Mouse (Mus musculus) Patski (cell line): ENCODE results near the gene Ipo4. TPM values are rescaled to one million over a fixed set of nuclear protein-coding genes. Genes with fewer than 3 reads are reported as not detected.

Source experiments
- ATAC-seq: fragments of 100-300 bp; one replicate; pipeline ENCODE4 v1.8.0; 2021
- CTCF ChIA-PET: fragments of 350-600 bp; sonication (Branson Sonifier 250); formaldehyde crosslinking; loops from one replicate; lab custom pipeline; 2022; ENCODE audit warnings: inconsistent platforms; lab: Charles Lee
- POLR2A ChIA-PET: fragments of 350-600 bp; sonication (Branson Sonifier 250); formaldehyde crosslinking; loops from one replicate; lab custom pipeline; 2022; ENCODE audit warnings: antibody characterized with exemption, inconsistent platforms; lab: Charles Lee
- DNase-seq: peaks from one replicate; pipeline ENCODE4 v3.0.0-alpha.2; 2011; ENCODE audit warnings: low read depth, low spot score
- H3K27me3 ChIP-seq: fragments of 371-371 bp; one replicate; pipeline ENCODE4 v1.5.1; 2021
- CTCF ChIP-seq: fragments of 100-300 bp; IDR thresholded peaks from one replicate; pipeline ENCODE4 v1.5.1; 2021
- in situ Hi-C: fragments of 300-500 bp; cut with MboI; formaldehyde crosslinking; loops from 3 replicates; pipeline ENCODE4 v1.11.1; 2018; ENCODE audit warnings: low pct_unique_long_range_greater_than_20kb, mixed read lengths
- polyA plus RNA-seq: library from polyadenylated mRNA; unstranded; gene quantifications from one replicate; pipeline ENCODE4 v1.2.3, GENCODE M21; 2021

The Ipo4 gene
- polyA plus RNA-seq, 1 experiment from 2014 or later, result 116 TPM

GRCm38 (mm10) chr14:55581981-55582681 lies 53.6 kb downstream of the Ipo4 start:
- peak; percentile 49 for ATAC-seq
- CTCF ChIA-PET, result interaction anchor here (1.2 kb wide), 1 partner anchor 30 kb away, joined by 3 read pairs; no protein-coding TSS in a partner anchor
- no peaks in the 10 kb centered on the region for H3K27me3 ChIP-seq
- no peak for TF ChIP-seq CTCF
- in situ Hi-C loops, result loop anchor here (25.0 kb wide), 1 partner anchor 695 kb away; the partner anchor contains the start of genes Bcl2l2, Gm20521, Pabpn1 and Ppp1r3e
- POLR2A ChIA-PET, result interaction anchor here (1.8 kb wide), 1 partner anchor 21 kb away, joined by 8 read pairs; the partner anchor contains the start of gene A730061H03Rik
- DNase-seq, result no peak

- CTCF ChIA-PET, result no interaction called here
- no peak for TF ChIP-seq CTCF
- in situ Hi-C loops, result loop anchor here (25.0 kb wide), 1 partner anchor 693 kb away; the partner anchor contains the start of genes Bcl2l2, Gm20521, Pabpn1 and Ppp1r3e
- H3K27me3 ChIP-seq, result no peaks in the 10 kb centered on the region
- ATAC-seq, result no peak
- DNase-seq, result no peak
- POLR2A ChIA-PET, result no interaction called here
Observed at GRCm38 (mm10) chr14:55580731-55581130, 55.0 kb downstream of the Ipo4 start.

DNA sequence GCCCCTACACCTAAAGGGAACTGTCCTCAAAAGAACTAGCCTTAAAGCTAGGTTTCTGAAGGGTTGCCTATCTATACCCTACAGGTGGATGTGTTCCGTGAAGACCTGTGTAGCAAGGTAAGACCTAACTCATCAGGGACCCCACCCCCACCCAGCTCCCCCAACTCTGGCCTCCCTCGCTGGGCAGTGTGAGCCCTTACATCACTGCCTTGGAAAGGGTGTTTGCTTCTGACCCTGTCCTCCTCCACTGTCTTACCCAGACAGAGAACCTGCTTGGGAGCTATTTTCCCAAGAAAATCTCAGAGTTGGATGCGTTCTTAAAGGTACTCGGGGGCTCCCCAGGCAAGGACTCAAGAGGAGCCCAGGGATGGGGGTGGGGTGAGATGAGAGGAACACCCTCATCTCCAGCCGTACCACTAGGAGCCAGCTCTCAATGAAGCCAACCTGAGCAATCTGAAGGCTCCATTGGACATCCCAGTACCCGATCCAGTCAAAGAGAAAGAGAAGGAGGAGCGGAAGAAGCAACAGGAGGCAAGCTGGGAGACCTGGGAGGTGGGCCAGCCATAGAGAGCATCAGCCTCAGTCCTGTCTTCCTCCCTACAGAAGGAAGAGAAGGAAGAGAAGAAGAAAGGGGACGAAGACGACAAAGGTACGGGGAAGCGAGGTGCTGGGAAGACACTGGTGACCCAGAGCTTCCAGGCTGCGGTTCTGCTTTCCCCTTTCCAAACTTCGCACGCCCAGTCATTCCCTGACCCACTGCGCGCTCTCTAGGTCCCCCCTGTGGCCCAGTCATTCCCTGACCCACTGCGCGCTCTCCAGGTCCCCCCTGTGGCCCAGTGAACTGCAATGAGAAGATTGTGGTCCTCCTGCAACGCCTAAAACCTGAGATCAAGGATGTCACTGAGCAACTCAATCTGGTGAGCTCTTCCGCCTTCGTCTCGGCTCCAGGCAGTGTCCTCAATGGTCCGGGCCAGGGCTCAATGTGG lies 56.0 kb downstream of the Ipo4 start:
- CTCF ChIA-PET, result no interaction called here
- in situ Hi-C loops, result loop anchor here (25.0 kb wide), 1 partner anchor 693 kb away; the partner anchor contains the start of genes Bcl2l2, Gm20521, Pabpn1 and Ppp1r3e
- no peak for TF ChIP-seq CTCF
- POLR2A ChIA-PET, result interaction anchor here (0.6 to 4.5 kb wide), 3 partner anchors 11 to 1087 kb away, joined by 3 to 19 read pairs (median 7); partner anchors contain the start of genes A730061H03Rik, Dcaf11, Psme2 and Rnf31
- no peaks in the 10 kb centered on the region for H3K27me3 ChIP-seq
- DNase-seq (no peak), ATAC-seq (no peak)

DNA sequence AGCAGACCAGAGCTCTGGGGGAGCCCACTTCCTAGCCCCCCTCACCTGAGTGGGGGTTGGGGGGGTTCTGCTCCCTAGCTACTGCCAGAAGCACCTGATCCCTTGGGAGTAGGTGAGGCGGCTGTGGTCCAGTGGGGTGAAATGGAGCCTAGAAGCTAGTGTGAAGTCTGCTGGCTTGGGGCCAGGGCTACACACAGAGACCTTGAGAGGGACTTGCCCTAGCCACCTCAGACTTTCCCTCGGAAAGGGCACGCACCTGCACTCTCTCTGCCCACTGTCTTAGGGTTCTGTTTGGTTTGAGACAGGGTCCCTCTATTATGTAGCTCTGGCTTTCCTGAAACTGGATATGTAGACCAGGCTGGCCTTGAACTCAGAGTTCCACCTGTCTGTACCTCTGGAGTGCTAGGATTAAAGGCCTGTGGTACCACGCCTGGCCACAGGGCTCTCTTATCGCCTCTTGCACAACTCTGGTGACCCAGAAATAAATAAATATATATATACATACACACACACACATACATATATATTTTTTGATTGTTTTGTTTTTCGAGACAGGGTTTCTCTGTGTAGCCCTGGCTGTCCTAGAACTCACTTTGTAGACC lies 57.0 kb downstream of the Ipo4 start:
- TF ChIP-seq CTCF, result no peak
- peak; percentile 26 for ATAC-seq
- ChIA-PET POLR2A (interaction anchor here (0.6 to 4.5 kb wide), 3 partner anchors 12 to 1088 kb away, joined by 3 to 19 read pairs (median 7); partner anchors contain the start of genes A730061H03Rik, Dcaf11, Psme2 and Rnf31), CTCF (interaction anchor here (1.4 to 1.9 kb wide), 3 partner anchors 12 to 22 kb away, joined by 3 to 11 read pairs (median 8); partner anchors contain the start of gene Psme2)
- in situ Hi-C loops, result loop anchor here (25.0 kb wide), 1 partner anchor 691 kb away; the partner anchor contains the start of genes Bcl2l2, Gm20521, Pabpn1 and Ppp1r3e
- DNase-seq, result no peak
- no peaks in the 10 kb centered on the region for H3K27me3 ChIP-seq

GRCm38 (mm10) chr14:55577871-55578667 lies 57.7 kb downstream of the Ipo4 start, which contains the start of gene Psme1:
Psme1 (plus strand) TSS chr14:55578123.
- ChIA-PET CTCF (interaction anchor here (1.4 to 1.9 kb wide), 3 partner anchors 12 to 22 kb away, joined by 3 to 11 read pairs (median 8); partner anchors contain the start of gene Psme2), POLR2A (interaction anchor here (2.0 to 4.5 kb wide), 2 partner anchors 13 to 17 kb away, joined by 7 to 19 read pairs; partner anchors contain the start of genes A730061H03Rik, Dcaf11, Psme2 and Rnf31)
- ATAC-seq, result peak; percentile 84
- in situ Hi-C loops, result loop anchor here (25.0 kb wide), 1 partner anchor 691 kb away; the partner anchor contains the start of genes Bcl2l2, Gm20521, Pabpn1 and Ppp1r3e
- no peak for DNase-seq
- H3K27me3 ChIP-seq, result no peaks in the 10 kb centered on the region
- TF ChIP-seq CTCF, result no peak

- CTCF ChIA-PET, result interaction anchor here (1.2 kb wide), 1 partner anchor 79 kb away, joined by 3 read pairs; no protein-coding TSS in a partner anchor
- POLR2A ChIA-PET, result interaction anchor here (4.5 kb wide), 1 partner anchor 15 kb away, joined by 19 read pairs; the partner anchor contains the start of genes A730061H03Rik and Dcaf11
- no peaks in the 10 kb centered on the region for H3K27me3 ChIP-seq
- in situ Hi-C loops, result loop anchor here (25.0 kb wide), 1 partner anchor 689 kb away; the partner anchor contains the start of genes Bcl2l2, Gm20521, Pabpn1 and Ppp1r3e
- DNase-seq, result no peak
- TF ChIP-seq CTCF, result no peak
- no peak for ATAC-seq
Observed at GRCm38 (mm10) chr14:55576376-55576775, 59.4 kb downstream of the Ipo4 start.

DNA sequence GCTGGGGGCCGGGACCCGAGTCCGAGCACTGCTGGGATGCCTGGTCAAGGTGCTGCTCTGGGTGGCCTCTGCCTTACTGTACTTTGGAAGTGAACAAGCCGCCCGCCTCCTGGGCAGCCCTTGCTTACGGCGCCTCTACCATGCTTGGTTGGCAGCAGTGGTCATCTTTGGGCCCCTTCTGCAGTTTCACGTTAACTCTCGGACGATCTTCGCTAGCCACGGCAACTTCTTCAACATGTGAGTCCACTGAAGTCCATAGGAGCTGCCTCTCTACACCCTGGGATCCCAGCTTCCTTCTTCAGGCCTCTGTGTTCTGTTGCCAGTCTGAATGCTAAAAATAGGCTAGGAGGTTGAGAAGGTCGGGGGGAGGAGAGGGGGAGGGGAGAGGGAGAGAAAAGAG lies 60.0 kb downstream of the Ipo4 start:
- TF ChIP-seq CTCF, result no peak
- in situ Hi-C loops, result loop anchor here (25.0 kb wide), 1 partner anchor 688 kb away; the partner anchor contains the start of genes Bcl2l2, Gm20521, Pabpn1 and Ppp1r3e
- ATAC-seq (no peak), DNase-seq (no peak)
- ChIA-PET CTCF (interaction anchor here (1.2 kb wide), 1 partner anchor 78 kb away, joined by 3 read pairs; no protein-coding TSS in a partner anchor), POLR2A (interaction anchor here (4.5 kb wide), 1 partner anchor 15 kb away, joined by 19 read pairs; the partner anchor contains the start of genes A730061H03Rik and Dcaf11)
- H3K27me3 ChIP-seq, result no peaks in the 10 kb centered on the region

Other genes with a start within 250 kb of the Ipo4 start
- 71.3 TPM for gene Dhrs4, start 157.2 kb downstream of the Ipo4 start, polyA plus RNA-seq
- gene Carmil3, start 145.3 kb downstream of the Ipo4 start, polyA plus RNA-seq, result 2.6 TPM
- not detected for gene Cpne6, start 125.5 kb downstream of the Ipo4 start, polyA plus RNA-seq
- gene Nrl, start 111.0 kb downstream of the Ipo4 start, polyA plus RNA-seq, result not detected
- gene Pck2, start 95.7 kb downstream of the Ipo4 start, polyA plus RNA-seq, result 109 TPM
- 71.7 TPM for gene Dcaf11, start 76.0 kb downstream of the Ipo4 start, polyA plus RNA-seq
- 4.7 TPM for gene A730061H03Rik, start 75.6 kb downstream of the Ipo4 start, polyA plus RNA-seq
- gene Fitm1, start 60.3 kb downstream of the Ipo4 start, polyA plus RNA-seq, result not detected
- gene Psme1, start 57.8 kb downstream of the Ipo4 start, polyA plus RNA-seq, result 243 TPM
- gene Emc9, start 50.7 kb downstream of the Ipo4 start, polyA plus RNA-seq, result 7.3 TPM
- gene Psme2, start 44.8 kb downstream of the Ipo4 start, polyA plus RNA-seq, result 177 TPM
- gene Rnf31, start 44.2 kb downstream of the Ipo4 start, polyA plus RNA-seq, result 28.0 TPM
- gene Irf9, start 32.4 kb downstream of the Ipo4 start, polyA plus RNA-seq, result 24.2 TPM
- not detected for gene Rec8, start 17.9 kb downstream of the Ipo4 start, polyA plus RNA-seq
- 1.5 TPM for gene Gm49378, start 1.9 kb upstream of the Ipo4 start, polyA plus RNA-seq
- 109 TPM for gene Tm9sf1, start 7.8 kb upstream of the Ipo4 start, polyA plus RNA-seq
- 0.42 TPM for gene Tssk4, start 14.2 kb upstream of the Ipo4 start, polyA plus RNA-seq
- gene Mdp1, start 24.6 kb upstream of the Ipo4 start, polyA plus RNA-seq, result 29.7 TPM
- gene Gmpr2, start 36.0 kb upstream of the Ipo4 start, polyA plus RNA-seq, result 35.9 TPM
- 325 TPM for gene Nedd8, start 36.2 kb upstream of the Ipo4 start, polyA plus RNA-seq
- gene Tinf2, start 45.9 kb upstream of the Ipo4 start, polyA plus RNA-seq, result 19.5 TPM
- gene Tgm1, start 78.0 kb upstream of the Ipo4 start, polyA plus RNA-seq, result 0.12 TPM
- 32.8 TPM for gene Rabggta, start 86.3 kb upstream of the Ipo4 start, polyA plus RNA-seq
- gene Dhrs1, start 109.7 kb upstream of the Ipo4 start, polyA plus RNA-seq, result 87.3 TPM
- gene Nop9, start 109.7 kb upstream of the Ipo4 start, polyA plus RNA-seq, result 25.5 TPM
- 1.9 TPM for gene Cideb, start 122.5 kb upstream of the Ipo4 start, polyA plus RNA-seq
- not detected for gene Ltb4r2, start 125.5 kb upstream of the Ipo4 start, polyA plus RNA-seq
- gene Ltb4r1, start 130.0 kb upstream of the Ipo4 start, polyA plus RNA-seq, result not detected
- not detected for gene Adcy4, start 148.1 kb upstream of the Ipo4 start, polyA plus RNA-seq
- 0.12 TPM for gene Ripk3, start 152.9 kb upstream of the Ipo4 start, polyA plus RNA-seq
- gene Nfatc4, start 187.2 kb upstream of the Ipo4 start, polyA plus RNA-seq, result 3.9 TPM
- not detected for gene Nynrin, start 218.1 kb upstream of the Ipo4 start, polyA plus RNA-seq
- 0.12 TPM for gene Cbln3, start 248.4 kb upstream of the Ipo4 start, polyA plus RNA-seq
- gene Khnyn, start 249.0 kb upstream of the Ipo4 start, polyA plus RNA-seq, result 16.2 TPM